Mouse (Mus musculus) layer of hippocampus, adult 11-12 months (tissue): Measurements from ENCODE around the gene Grip1.

Experiments used
- DNase-seq: peaks from one replicate; pipeline ENCODE4 v3.0.0; 2022; ENCODE audit warnings: low spot score

Grip1 gene

GRCm38 (mm10) chr10:119564862-119565261 lies 111.2 kb downstream of the Grip1 start:
- DNase-seq: no peak

- DNase-seq: no peak
Measured at GRCm38 (mm10) chr10:119573134-119573533, 119.5 kb downstream of the Grip1 start.

GRCm38 (mm10) chr10:119575780-119576179 lies 122.2 kb downstream of the Grip1 start:
- DNase-seq: no peak

- no peak for DNase-seq
Measured at GRCm38 (mm10) chr10:119580024-119580423, 126.4 kb downstream of the Grip1 start.

GRCm38 (mm10) chr10:119584666-119585065 lies 131.0 kb downstream of the Grip1 start:
- DNase-seq: no peak

- no peak for DNase-seq
Measured at GRCm38 (mm10) chr10:119586976-119587375, 133.3 kb downstream of the Grip1 start.

- DNase-seq: no peak
Measured at GRCm38 (mm10) chr10:119596822-119597221, 143.2 kb downstream of the Grip1 start.

- no peak for DNase-seq
Measured at GRCm38 (mm10) chr10:119607501-119607900, 153.9 kb downstream of the Grip1 start.

- DNase-seq: no peak
Measured at GRCm38 (mm10) chr10:119608998-119609397, 155.4 kb downstream of the Grip1 start.

- no peak for DNase-seq
Measured at GRCm38 (mm10) chr10:119610279-119610895, 156.8 kb downstream of the Grip1 start.

- DNase-seq: no peak
Measured at GRCm38 (mm10) chr10:119612034-119612433, 158.4 kb downstream of the Grip1 start.

GRCm38 (mm10) chr10:119614726-119615125 lies 161.1 kb downstream of the Grip1 start:
- no peak for DNase-seq

GRCm38 (mm10) chr10:119615240-119615885 lies 161.7 kb downstream of the Grip1 start:
- DNase-seq: peak; percentile 17

GRCm38 (mm10) chr10:119616078-119616477 lies 162.4 kb downstream of the Grip1 start:
- no peak for DNase-seq

- DNase-seq: no peak
Measured at GRCm38 (mm10) chr10:119628656-119629055, 175.0 kb downstream of the Grip1 start.

GRCm38 (mm10) chr10:119630401-119630800 lies 176.8 kb downstream of the Grip1 start:
- no peak for DNase-seq

GRCm38 (mm10) chr10:119631966-119632365 lies 178.3 kb downstream of the Grip1 start:
- DNase-seq: no peak

GRCm38 (mm10) chr10:119634544-119634943 lies 180.9 kb downstream of the Grip1 start:
- DNase-seq: no peak

- DNase-seq: no peak
Measured at GRCm38 (mm10) chr10:119640534-119640933, 186.9 kb downstream of the Grip1 start.

GRCm38 (mm10) chr10:119641011-119641410 lies 187.4 kb downstream of the Grip1 start:
- no peak for DNase-seq

- DNase-seq: no peak
Measured at GRCm38 (mm10) chr10:119644289-119644688, 190.7 kb downstream of the Grip1 start.

GRCm38 (mm10) chr10:119646500-119647439 lies 193.1 kb downstream of the Grip1 start:
- peak; percentile 63 for DNase-seq
